Mouse (Mus musculus): Measurements from ENCODE around the gene Kcnk7.

Kcnk7 gene

DNA sequence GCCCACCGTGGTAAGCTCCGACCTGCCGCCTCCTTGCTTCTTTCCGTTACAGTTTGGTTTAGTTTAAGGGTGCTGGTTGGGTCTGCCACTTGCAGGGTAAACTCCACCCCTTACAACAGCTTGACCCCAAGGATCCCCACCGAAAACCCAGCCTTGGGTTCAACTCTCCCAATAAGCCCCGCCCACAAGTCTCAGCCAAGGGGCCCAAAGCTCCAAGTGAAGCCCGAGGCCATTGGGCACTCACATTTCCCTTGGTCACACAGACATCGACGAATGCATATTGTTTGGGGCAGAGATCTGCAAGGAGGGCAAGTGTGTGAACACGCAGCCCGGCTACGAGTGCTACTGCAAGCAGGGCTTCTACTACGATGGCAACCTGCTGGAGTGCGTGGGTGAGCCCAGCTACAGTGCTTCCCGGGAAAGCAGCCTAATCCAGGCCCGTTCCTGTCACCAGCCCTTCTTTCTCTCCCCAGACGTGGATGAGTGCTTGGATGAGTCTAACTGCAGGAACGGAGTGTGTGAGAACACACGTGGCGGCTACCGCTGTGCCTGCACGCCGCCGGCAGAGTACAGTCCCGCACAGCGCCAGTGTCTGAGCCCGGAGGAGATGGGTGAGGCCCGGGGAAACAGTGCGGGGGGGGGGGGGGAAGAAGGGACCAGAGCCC is 52.3 kb downstream of the Kcnk7 start:
- no peak for DNase-seq
